Mouse (Mus musculus) heart, embryonic 10.5 days (tissue): Measurements from ENCODE around the gene Rlim. TPM values are rescaled to one million over a fixed set of nuclear protein-coding genes. Genes with fewer than 3 reads are reported as not detected.

Experiments used
- DNase-seq: peaks from one replicate; pipeline ENCODE4 v3.0.0-alpha.2; 2017; ENCODE audit warnings: low spot score
- H3K27ac ChIP-seq: fragments of 300-500 bp; sonication (generic); 2 replicates; pipeline ENCODE4 v1.5.1; 2016; ENCODE audit warnings: mild to moderate bottlenecking
- H3K27me3 ChIP-seq: fragments of 300-500 bp; sonication (generic); 2 replicates; pipeline ENCODE4 v1.6.1; 2016; ENCODE audit warnings: mild to moderate bottlenecking; ENCODE audit not compliant: poor library complexity, insufficient read depth, severe bottlenecking
- H3K36me3 ChIP-seq: fragments of 300-500 bp; sonication (generic); 2 replicates; pipeline ENCODE4 v1.6.1; 2016; ENCODE audit warnings: mild to moderate bottlenecking, moderate library complexity
- H3K4me1 ChIP-seq: fragments of 300-500 bp; sonication (generic); 2 replicates; pipeline ENCODE4 v1.6.1; 2016; ENCODE audit warnings: mild to moderate bottlenecking
- H3K4me3 ChIP-seq: fragments of 300-500 bp; sonication (generic); 2 replicates; pipeline ENCODE4 v1.5.1; 2016; ENCODE audit warnings: mild to moderate bottlenecking, moderate library complexity
- H3K9me3 ChIP-seq: fragments of 300-500 bp; sonication (generic); 2 replicates; pipeline ENCODE4 v1.6.1; 2016; ENCODE audit warnings: mild to moderate bottlenecking, moderate library complexity
- WGBS: fragments of 180-500 bp; shearing (Covaris S2); methylation state at CpG from one replicate; pipeline ENCODE4 v1.1.7; 2016; 5-methylcytosine and 5-hydroxymethylcytosine counted together
- polyA plus RNA-seq: library from polyadenylated mRNA; unstranded; fragments of >200 nt; fragmentation: Nextera tagmentation; extraction: Ambion mirVana; gene quantifications from 2 replicates; pipeline ENCODE4 v1.2.1, GENCODE M21; 2016

The Rlim gene
- polyA plus RNA-seq = 33.4 and 34.6 TPM in 2 replicates

GRCm38 (mm10) chrX:103981169-103981689 is at the start of gene Rlim:
Gene Rlim, minus strand, starts transcription at chrX:103981284.
- Histone ChIP-seq H3K4me1 (no peaks in the 10 kb centered on the region), H3K27me3 (peaks cover 9% of the 10 kb centered on the region; the same call in 1 of the 2 replicates), H3K9me3 (no peaks in the 10 kb centered on the region), H3K27ac (peak within 1 kb of the TSS; percentile 95), H3K4me3 (peak within 1 kb of the TSS; percentile 75), H3K36me3 (peaks cover 14% of the 10 kb centered on the region; the same call in 1 of the 2 replicates)
- peak; percentile 96 for DNase-seq
- 20% methylated on average over 27 of the region's 27 CpGs for WGBS

GRCm38 (mm10) chrX:104017196-104017595 is 36.1 kb upstream of the Rlim start:
- no peaks in the 10 kb centered on the region for H3K9me3 ChIP-seq
- DNase-seq = no peak
- H3K36me3 ChIP-seq = no peaks in the 10 kb centered on the region
- WGBS = 70% methylated on average over 1 of the region's 1 CpGs
- peaks cover 6% of the 10 kb centered on the region; the same call in 1 of the 2 replicates for H3K27me3 ChIP-seq
- peaks cover 4% of the 10 kb centered on the region; the same call in 1 of the 2 replicates for H3K4me1 ChIP-seq
- H3K27ac ChIP-seq = no peak overlapping the region
- H3K4me3 ChIP-seq = no peak overlapping the region

- Histone ChIP-seq H3K27me3 (peaks cover 6% of the 10 kb centered on the region; the same call in 1 of the 2 replicates), H3K27ac (no peak overlapping the region), H3K4me1 (peaks cover 4% of the 10 kb centered on the region; the same call in 1 of the 2 replicates), H3K36me3 (no peaks in the 10 kb centered on the region), H3K9me3 (no peaks in the 10 kb centered on the region), H3K4me3 (no peak overlapping the region)
- DNase-seq = no peak
- 80% methylated on average over 4 of the region's 4 CpGs for WGBS
Observed at GRCm38 (mm10) chrX:104015048-104015447, 34.0 kb upstream of the Rlim start.

- peak; percentile 78 for DNase-seq
Observed at GRCm38 (mm10) chrX:104013318-104013811, 32.3 kb upstream of the Rlim start.

GRCm38 (mm10) chrX:103994741-103995140 is 13.7 kb upstream of the Rlim start:
- DNase-seq = no peak
- no peaks in the 10 kb centered on the region for H3K36me3 ChIP-seq
- no peak overlapping the region for H3K4me3 ChIP-seq
- peaks cover 40% of the 10 kb centered on the region; the same call in 1 of the 2 replicates for H3K27me3 ChIP-seq
- 36% methylated on average over 3 of the region's 3 CpGs for WGBS
- no peaks in the 10 kb centered on the region for H3K4me1 ChIP-seq
- H3K9me3 ChIP-seq = no peaks in the 10 kb centered on the region
- no peak overlapping the region for H3K27ac ChIP-seq

More at GRCm38 (mm10) chrX:104013318-104013811, 32.3 kb upstream of the Rlim start:
- Histone ChIP-seq H3K4me1 (peaks cover 4% of the 10 kb centered on the region; the same call in 1 of the 2 replicates), H3K36me3 (no peaks in the 10 kb centered on the region), H3K9me3 (no peaks in the 10 kb centered on the region), H3K4me3 (no peak overlapping the region), H3K27me3 (peaks cover 11% of the 10 kb centered on the region; the same call in 1 of the 2 replicates), H3K27ac (peak overlapping the region; percentile 36; the same call in 1 of the 2 replicates)
- 44% methylated on average over 4 of the region's 4 CpGs for WGBS

GRCm38 (mm10) chrX:103993864-103994263 is 12.8 kb upstream of the Rlim start:
- Histone ChIP-seq H3K36me3 (no peaks in the 10 kb centered on the region), H3K27me3 (peaks cover 38% of the 10 kb centered on the region; the same call in 1 of the 2 replicates), H3K4me3 (no peak overlapping the region), H3K4me1 (no peaks in the 10 kb centered on the region), H3K27ac (no peak overlapping the region), H3K9me3 (no peaks in the 10 kb centered on the region)
- WGBS = 51% methylated on average over 6 of the region's 6 CpGs
- no peak for DNase-seq

- 29% methylated on average over 10 of the region's 10 CpGs for WGBS
- H3K27me3 ChIP-seq = peaks cover 25% of the 10 kb centered on the region; the same call in 1 of the 2 replicates
Observed at GRCm38 (mm10) chrX:103991702-103992101, 10.6 kb upstream of the Rlim start.

GRCm38 (mm10) chrX:103990392-103990791 is 9.3 kb upstream of the Rlim start:
- no peaks in the 10 kb centered on the region for H3K4me1 ChIP-seq
- no peak overlapping the region for H3K27ac ChIP-seq
- 57% methylated on average over 2 of the region's 2 CpGs for WGBS
- H3K27me3 ChIP-seq = peaks cover 16% of the 10 kb centered on the region; the same call in 1 of the 2 replicates
- no peak overlapping the region for H3K4me3 ChIP-seq
- no peak for DNase-seq
- H3K36me3 ChIP-seq = no peaks in the 10 kb centered on the region
- H3K9me3 ChIP-seq = no peaks in the 10 kb centered on the region

More at GRCm38 (mm10) chrX:103991702-103992101, 10.6 kb upstream of the Rlim start:
- Histone ChIP-seq H3K4me3 (no peak overlapping the region), H3K4me1 (no peaks in the 10 kb centered on the region), H3K27ac (no peak overlapping the region), H3K36me3 (no peaks in the 10 kb centered on the region), H3K9me3 (no peaks in the 10 kb centered on the region)
- no peak for DNase-seq

GRCm38 (mm10) chrX:103987215-103987964 is 6.3 kb upstream of the Rlim start:
- DNase-seq = no peak
- H3K27ac ChIP-seq = 0 out of 2 replicates have a peak overlapping the region, but pooled peaks have one; percentile 42
- H3K27me3 ChIP-seq = no peaks in the 10 kb centered on the region; the same call in 1 of the 2 replicates
- H3K9me3 ChIP-seq = no peaks in the 10 kb centered on the region
- H3K36me3 ChIP-seq = no peaks in the 10 kb centered on the region
- 24% methylated on average over 12 of the region's 12 CpGs for WGBS
- H3K4me3 ChIP-seq = no peak overlapping the region
- H3K4me1 ChIP-seq = no peaks in the 10 kb centered on the region

- Histone ChIP-seq H3K36me3 (no peaks in the 10 kb centered on the region), H3K9me3 (no peaks in the 10 kb centered on the region), H3K27ac (no peak overlapping the region), H3K27me3 (peaks cover 2% of the 10 kb centered on the region; the same call in 1 of the 2 replicates), H3K4me1 (no peaks in the 10 kb centered on the region), H3K4me3 (no peak overlapping the region)
- WGBS = 26% methylated on average over 6 of the region's 6 CpGs
- no peak for DNase-seq
Observed at GRCm38 (mm10) chrX:103986159-103986558, 5.1 kb upstream of the Rlim start.

GRCm38 (mm10) chrX:103984992-103985391 is 3.9 kb upstream of the Rlim start:
- no peak for DNase-seq
- Histone ChIP-seq H3K36me3 (no peaks in the 10 kb centered on the region), H3K4me3 (no peak overlapping the region), H3K9me3 (no peaks in the 10 kb centered on the region), H3K27ac (no peak overlapping the region), H3K27me3 (peaks cover 9% of the 10 kb centered on the region; the same call in 1 of the 2 replicates), H3K4me1 (no peaks in the 10 kb centered on the region)
- 37% methylated on average over 5 of the region's 5 CpGs for WGBS

GRCm38 (mm10) chrX:103981806-103982205 is 722 bp upstream of the Rlim start:
- H3K36me3 ChIP-seq = peaks cover 9% of the 10 kb centered on the region; the same call in 1 of the 2 replicates
- peak overlapping the region; percentile 95 for H3K27ac ChIP-seq
- no peaks in the 10 kb centered on the region for H3K9me3 ChIP-seq
- 74% methylated on average over 10 of the region's 10 CpGs for WGBS
- H3K4me3 ChIP-seq = peak overlapping the region; percentile 75; the same call in 1 of the 2 replicates
- H3K4me1 ChIP-seq = no peaks in the 10 kb centered on the region
- DNase-seq = no peak
- H3K27me3 ChIP-seq = peaks cover 9% of the 10 kb centered on the region; the same call in 1 of the 2 replicates
